Mouse (Mus musculus): Measurements from ENCODE around the gene Mmp15.

DNA sequence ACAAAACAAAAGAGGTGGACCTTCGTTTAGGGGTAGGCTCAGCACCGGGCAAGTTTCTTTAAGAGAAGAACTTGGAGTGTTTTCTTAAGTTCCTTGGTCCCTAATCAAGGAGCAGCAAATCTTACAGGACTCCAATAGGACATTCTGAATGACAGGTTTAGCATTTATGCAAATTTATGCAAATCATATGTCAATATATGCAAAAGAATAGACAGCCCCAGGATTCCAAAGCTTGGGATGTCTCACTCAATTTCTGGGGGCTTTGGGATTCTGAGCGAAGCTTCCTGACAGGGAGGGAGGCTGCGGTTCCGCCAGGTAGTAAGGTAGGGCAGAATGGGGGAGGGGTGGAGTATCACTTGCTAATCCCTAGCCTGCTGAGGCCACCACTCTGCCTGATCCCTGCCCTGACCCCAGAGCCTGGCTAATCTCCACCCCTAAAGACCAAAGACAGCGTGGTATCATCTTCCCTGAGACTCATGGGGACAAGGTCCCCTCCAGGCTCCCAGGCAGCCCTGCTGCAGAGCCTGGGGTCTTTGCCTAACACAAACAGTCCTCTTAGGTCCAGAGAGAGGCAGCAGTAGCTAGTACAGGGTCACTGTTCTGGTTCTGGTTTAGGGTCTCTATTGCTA lies 41.6 kb upstream of the Mmp15 start, which contains the start of gene Tepp:
- TF ChIP-seq CTCF (IDR thresholded peaks at IDR 0.05) (no peak), EP300 (IDR thresholded peaks at IDR 0.05) (no peak)

All from lung, postnatal 0 days (tissue).